ENCODE assay signal across 8 mouse cellular contexts in the genomic region with DNA sequence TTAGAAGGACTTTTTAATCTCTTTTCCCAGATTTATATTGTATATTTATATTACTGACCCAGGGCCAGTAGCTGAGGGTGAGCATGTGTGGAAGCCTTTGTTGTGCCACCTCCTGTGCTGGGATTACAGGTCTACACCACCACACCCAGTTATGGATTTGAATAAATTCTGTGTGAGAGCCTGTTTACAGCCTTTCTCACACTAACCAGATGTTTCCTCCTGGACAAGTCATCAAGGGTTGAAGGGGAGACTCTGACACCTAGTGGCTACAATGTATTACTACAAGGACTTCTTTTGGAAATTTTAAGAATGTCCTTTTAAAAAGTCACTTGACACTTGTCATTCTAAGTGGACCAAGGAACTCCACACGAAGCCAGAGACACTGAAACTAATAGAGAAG. TPM values are rescaled to one million over a fixed set of nuclear protein-coding genes. Genes with fewer than 3 reads are reported as not detected.
DNase-seq lines count a peak whose midpoint lies in the region; ATAC-seq and TF ChIP-seq lines count a peak whose summit lies in the region.
"Had no signal": no experiment of that assay in that cellular context is flagged by ENCODE, and none has a peak within 500 bp of the region (broad histone marks: within the 10 kb centered on the region; RNA-seq: fewer than 3 reads in every experiment).

No protein-coding gene starts in this region.

- peak; percentile 71 for ATAC-seq in granulocyte monocyte progenitor cell, adult 5-6 weeks (replicated peaks; ENCODE audit: poor library complexity, severe bottlenecking)
- ATAC-seq in neural tube, embryonic 15.5 days (ENCODE audit: low FRiP score): no peak

- DNase-seq in liver, adult 2 months (ENCODE audit: extremely low read depth, low read depth, low spot score): peak; percentile 51
- no peak for DNase-seq in liver
- DNase-seq in ZHBTc4 (ENCODE audit: low read depth, low spot score): peak; percentile 64
- peak; percentile 15 for DNase-seq in retina, adult 2 months (ENCODE audit: low read depth, low spot score)
- DNase-seq in cerebellum, adult 11 months: no peak

- H3K27me3 ChIP-seq in liver, adult 2 months (ENCODE audit: control insufficient read depth, insufficient read depth, low read length): no peaks in the 10 kb centered on the region
- no peaks in the 10 kb centered on the region for H3K27me3 ChIP-seq in neural tube, embryonic 15.5 days (replicated peaks)
- H3K27me3 ChIP-seq: heart, embryonic 15.5 days had no signal

- H3K9me3 ChIP-seq in neural tube, embryonic 15.5 days (replicated peaks): no peaks in the 10 kb centered on the region
- H3K9me3 ChIP-seq: heart, embryonic 15.5 days had no signal

- H3K27ac ChIP-seq in liver, adult 2 months (replicated peaks; ENCODE audit: insufficient read depth, low read depth, low read length): no peak overlapping the region
- H3K27ac ChIP-seq in neural tube, embryonic 15.5 days (replicated peaks): no peak overlapping the region
- H3K27ac ChIP-seq: heart, embryonic 15.5 days had no signal

- H3K36me3 ChIP-seq in liver, adult 2 months (ENCODE audit: control insufficient read depth, insufficient read depth, low read length): no peaks in the 10 kb centered on the region
- H3K36me3 ChIP-seq in neural tube, embryonic 15.5 days: no peaks in the 10 kb centered on the region
- H3K36me3 ChIP-seq: heart, embryonic 15.5 days had no signal

- WGBS in liver, adult 2 months: 2% methylated on average over 1 of the region's 1 CpGs
- 0% methylated on average over 1 of the region's 1 CpGs for WGBS in neural tube, embryonic 15.5 days

- H3K4me3 ChIP-seq in liver, adult 2 months (ENCODE audit: insufficient read depth, low read depth, low read length): no peak overlapping the region
- H3K4me3 ChIP-seq in neural tube, embryonic 15.5 days (replicated peaks): no peak overlapping the region
- H3K4me3 ChIP-seq: heart, embryonic 15.5 days had no signal

- no peak overlapping the region for H3K9ac ChIP-seq in liver, adult 2 months (ENCODE audit: low read depth, low read length)
- H3K9ac ChIP-seq in neural tube, embryonic 15.5 days (replicated peaks): no peak overlapping the region
- H3K9ac ChIP-seq: heart, embryonic 15.5 days had no signal

- H3K79me2 ChIP-seq in liver, adult 2 months (ENCODE audit: control insufficient read depth, insufficient read depth, low read length): no peaks in the 10 kb centered on the region

- no peak for TF ChIP-seq CTCF in liver, adult 2 months (IDR thresholded peaks at IDR 0.05; ENCODE audit: low read depth, low read length)

- TF ChIP-seq POLR2A in liver, adult 2 months (IDR thresholded peaks at IDR 0.05; ENCODE audit: extremely low read depth, insufficient read depth, low read length): no peak

- H3K4me2 ChIP-seq in neural tube, embryonic 15.5 days: no peak overlapping the region
- H3K4me2 ChIP-seq: heart, embryonic 15.5 days had no signal

- no peaks in the 10 kb centered on the region for H3K4me1 ChIP-seq in liver, adult 2 months (ENCODE audit: control insufficient read depth, insufficient read depth, low read length)
- no peaks in the 10 kb centered on the region for H3K4me1 ChIP-seq in neural tube, embryonic 15.5 days
- H3K4me1 ChIP-seq: heart, embryonic 15.5 days had no signal

RNA-seq across cellular contexts. Expression of a gene that starts 28.7 kb away (rescaled TPM):
- total RNA-seq in liver, adult 2 months (2014; rRNA removed): 11.6 and 13.0 TPM in 2 replicates
- polyA plus RNA-seq in liver, adult 2 months (2012; rRNA removed): 3.2 TPM in 2 replicates
- 0.15 and 0.28 TPM in 2 replicates for total RNA-seq in granulocyte monocyte progenitor cell, adult 5-6 weeks (2014; fragmentation: Nextera tagmentation)
- total RNA-seq in granulocyte monocyte progenitor cell, adult 5-6 weeks (2017): 0.31 and 0.47 TPM in 2 replicates
- polyA plus RNA-seq in neural tube, embryonic 15.5 days (2015; fragmentation: Nextera tagmentation; extraction: Ambion mirVana): 0.12 and 0.33 TPM in 2 replicates

Comparison
In these comparisons a context has a peak if more than half of its experiments do, and no peak if none do; other contexts are left out.
1. DNase-seq: peak in liver, adult 2 months (single experiment), ZHBTc4 (single experiment) and retina, adult 2 months (single experiment); none in liver (single experiment) and cerebellum, adult 11 months (single experiment).